In genomic region chr6:86225604-86226003, GRCm38 (mm10) we compare ENCODE assay signal across 26 mouse cellular contexts. TPM values are rescaled to one million over a fixed set of nuclear protein-coding genes. Genes with fewer than 3 reads are reported as not detected.
DNase-seq lines count a peak whose midpoint lies in the region; ATAC-seq and TF ChIP-seq lines count a peak whose summit lies in the region.
"Had no signal": no experiment of that assay in that cellular context is flagged by ENCODE, and none has a peak within 500 bp of the region (broad histone marks: within the 10 kb centered on the region; RNA-seq: fewer than 3 reads in every experiment).

No protein-coding gene starts in this region.

- H3K4me2 ChIP-seq in hindbrain, embryonic 16.5 days (ENCODE audit: low read length): no peak overlapping the region
- H3K4me2 ChIP-seq: embryonic facial prominence, embryonic 13.5 days; forebrain, embryonic 12.5 days; heart, embryonic 13.5 days; hindbrain, embryonic 12.5 days had no signal

- H3K36me3 ChIP-seq in hindbrain, embryonic 10.5 days: no peaks in the 10 kb centered on the region
- no peaks in the 10 kb centered on the region for H3K36me3 ChIP-seq in hindbrain, embryonic 16.5 days (ENCODE audit: control insufficient read depth, insufficient read depth, low read length)
- peaks cover 0 to 5% of the 10 kb centered on the region in 2 experiments; a peak in 2 of 4 replicates for H3K36me3 ChIP-seq in MEL (ENCODE audit: control insufficient read depth in 1 of 2, insufficient read depth in 2 of 2, low read length in 2 of 2)
- H3K36me3 ChIP-seq: embryonic facial prominence, embryonic 13.5 days; forebrain, embryonic 12.5 days; heart, embryonic 13.5 days; hindbrain, embryonic 12.5 days had no signal

- H3K79me2 ChIP-seq in MEL (ENCODE audit: control insufficient read depth, insufficient read depth, low read length, poor library complexity): no peaks in the 10 kb centered on the region

- 0 out of 4 replicates have a peak, but pooled peaks of 1 of the 2 experiments have one; percentile 16 for TF ChIP-seq EP300 in MEL (IDR thresholded peaks at IDR 0.05; ENCODE audit: low read depth in 1 of 2, low read length in 2 of 2)

- TF ChIP-seq POLR2A in MEL (IDR thresholded peaks at IDR 0.05; ENCODE audit: control insufficient read depth in 1 of 2, insufficient read depth in 1 of 2, low read depth in 1 of 2, low read length in 2 of 2, poor library complexity in 1 of 2): no peak

- ATAC-seq in hindbrain, embryonic 16.5 days: no peak
- ATAC-seq in megakaryocyte progenitor cell, adult 5-6 weeks (replicated peaks; ENCODE audit: poor library complexity): peak; percentile 52
- ATAC-seq: activated CD4-positive, CD25-positive, alpha-beta regulatory T cell, adult 4 months; CD4-positive, CD25-positive, alpha-beta regulatory T cell, adult 4 months; forebrain, embryonic 16.5 days; hindbrain, postnatal 0 days; Patski had no signal

- peaks cover 15% of the 10 kb centered on the region; the same call in 1 of the 2 replicates for H3K4me1 ChIP-seq in hindbrain, embryonic 10.5 days (replicated peaks)
- H3K4me1 ChIP-seq in hindbrain, embryonic 16.5 days (ENCODE audit: control insufficient read depth, insufficient read depth, low read depth, low read length): no peaks in the 10 kb centered on the region; the same call in 1 of the 2 replicates
- peaks cover 0 to 13% of the 10 kb centered on the region in 2 experiments; a peak in 3 of 4 replicates for H3K4me1 ChIP-seq in MEL (ENCODE audit: control insufficient read depth in 1 of 2, insufficient read depth in 2 of 2, low read length in 2 of 2)
- H3K4me1 ChIP-seq: forebrain, embryonic 12.5 days; heart, embryonic 13.5 days; hindbrain, embryonic 12.5 days had no signal

- H3K9ac ChIP-seq in hindbrain, embryonic 16.5 days (ENCODE audit: low read depth, low read length): no peak overlapping the region
- no peak overlapping the region for H3K9ac ChIP-seq in MEL (ENCODE audit: control insufficient read depth, low read depth, low read length, poor library complexity, severe bottlenecking)
- H3K9ac ChIP-seq: embryonic facial prominence, embryonic 13.5 days; forebrain, embryonic 12.5 days; heart, embryonic 13.5 days; hindbrain, embryonic 12.5 days had no signal

- no peaks in the 10 kb centered on the region for H3K27me3 ChIP-seq in hindbrain, embryonic 10.5 days (ENCODE audit: insufficient read depth, poor library complexity, severe bottlenecking)
- no peaks in the 10 kb centered on the region for H3K27me3 ChIP-seq in hindbrain, embryonic 16.5 days (replicated peaks; ENCODE audit: control insufficient read depth, insufficient read depth, low read length)
- H3K27me3 ChIP-seq in MEL (ENCODE audit: control insufficient read depth in 1 of 2, insufficient read depth in 2 of 2, low read length in 2 of 2): no peaks in the 10 kb centered on the region
- H3K27me3 ChIP-seq: embryonic facial prominence, embryonic 13.5 days; heart, embryonic 13.5 days; hindbrain, embryonic 12.5 days; Patski had no signal

- DNase-seq in hindbrain, embryonic 10.5 days (ENCODE audit: low spot score): no peak
- peak; percentile 58 for DNase-seq in MEL (ENCODE audit: low read depth, low spot score)
- no peak for DNase-seq in kidney, postnatal 36 days
- DNase-seq in adrenal gland, postnatal 4 days (ENCODE audit: low spot score in 2 of 2): no peak
- DNase-seq: adrenal gland, adult 2 months; adrenal gland, postnatal 25 days; B cell, adult 2 months; cerebellum, adult 11 months; cerebellum, adult 8-10 months; cerebellum, postnatal 36 days; gastrocnemius, adult 2 months; gastrocnemius, postnatal 25 days; heart, adult 11 months; heart, postnatal 36 days had no signal

- no peak for TF ChIP-seq RAD21 in MEL (IDR thresholded peaks at IDR 0.05; ENCODE audit: low read depth, low read length)

- no peak for TF ChIP-seq CTCF in MEL (IDR thresholded peaks at IDR 0.05 in 2 of 3, conservative IDR thresholded peaks at IDR 0.05 in 1 of 3; ENCODE audit: control insufficient read depth in 1 of 3, insufficient read depth in 1 of 3, low read depth in 2 of 3, low read length in 3 of 3, poor library complexity in 1 of 3, severe bottlenecking in 1 of 3)

- H3K4me3 ChIP-seq in hindbrain, embryonic 10.5 days: no peak overlapping the region
- H3K4me3 ChIP-seq in hindbrain, embryonic 16.5 days (ENCODE audit: low read length): no peak overlapping the region
- H3K4me3 ChIP-seq in MEL (ENCODE audit: control insufficient read depth in 1 of 2, insufficient read depth in 1 of 2, low read depth in 2 of 2, low read length in 2 of 2): no peak overlapping the region
- H3K4me3 ChIP-seq: embryonic facial prominence, embryonic 13.5 days; forebrain, embryonic 12.5 days; gastrocnemius, adult 2 months; heart, embryonic 13.5 days; hindbrain, embryonic 12.5 days had no signal

- H3K9me3 ChIP-seq in hindbrain, embryonic 10.5 days: no peaks in the 10 kb centered on the region
- no peaks in the 10 kb centered on the region for H3K9me3 ChIP-seq in hindbrain, embryonic 16.5 days (ENCODE audit: control insufficient read depth, low read length)
- no peaks in the 10 kb centered on the region for H3K9me3 ChIP-seq in MEL (replicated peaks; ENCODE audit: insufficient read depth, low read length)
- H3K9me3 ChIP-seq: embryonic facial prominence, embryonic 13.5 days; forebrain, embryonic 12.5 days; G1E; heart, embryonic 13.5 days; hindbrain, embryonic 12.5 days had no signal

- 0 out of 2 replicates have a peak overlapping the region, but pooled peaks have one; percentile 5 for H3K27ac ChIP-seq in hindbrain, embryonic 10.5 days
- H3K27ac ChIP-seq in hindbrain, embryonic 16.5 days (ENCODE audit: low read depth, low read length): no peak overlapping the region
- peak overlapping the region; percentile 6; the same call in 1 of the 2 replicates for H3K27ac ChIP-seq in MEL (ENCODE audit: control insufficient read depth, low read depth, low read length)
- H3K27ac ChIP-seq: embryonic facial prominence, embryonic 13.5 days; forebrain, embryonic 12.5 days; gastrocnemius, adult 2 months; heart, embryonic 13.5 days; hindbrain, embryonic 12.5 days; hindbrain, postnatal 0 days had no signal

TF ChIP-seq in MEL, 35 proteins besides CTCF, POLR2A, EP300 and RAD21:
- TF ChIP-seq MEF2A (IDR thresholded peaks at IDR 0.05; ENCODE audit: extremely low read depth, insufficient replicate concordance, low read depth, low read length, poor library complexity, severe bottlenecking) (no peak), MYB (IDR thresholded peaks at IDR 0.05; ENCODE audit: low read depth, low read length) (no peak), NELFE (IDR thresholded peaks at IDR 0.05; ENCODE audit: low read depth, low read length) (no peak), GATA1 (IDR thresholded peaks at IDR 0.05; ENCODE audit: low read depth, low read length) (no peak), TAL1 (IDR thresholded peaks at IDR 0.05; ENCODE audit: low read length) (peak; percentile 65)
TF ChIP-seq in MEL: peak in this region for 1.

RNA-seq across cellular contexts. Expression of gene Tgfa, which starts 30.6 kb away (rescaled TPM):
- polyA plus RNA-seq in hindbrain, embryonic 10.5 days (2016; fragmentation: Nextera tagmentation; extraction: Ambion mirVana): 1.7 and 3.1 TPM in 2 replicates
- polyA plus RNA-seq in hindbrain, embryonic 16.5 days (2015; fragmentation: Nextera tagmentation; extraction: Ambion mirVana): 17.8 and 20.6 TPM in 2 replicates
- total RNA-seq in MEL (2012; rRNA removed): 6.6 and 7.8 TPM in 2 replicates
- 1 to 10 TPM in 1 of 2 experiments, not detected in 1; 9.1 TPM for polyA plus RNA-seq in MEL (2012; ENCODE audit: insufficient read depth in 1 of 2, insufficient read length in 2 of 2, low read depth in 1 of 2, low replicate concordance in 2 of 2, missing spikeins in 1 of 2)
- total RNA-seq in megakaryocyte progenitor cell, adult 5-6 weeks (2015): 0.52 and 0.71 TPM in 2 replicates
- 0.20 TPM in 1 of 2 replicates, not detected in the other for total RNA-seq in megakaryocyte progenitor cell, adult 5-6 weeks (2017)
- 10 to 100 TPM; 10.2 to 10.4 TPM for total RNA-seq in adrenal gland, postnatal 4 days (2021)
- polyA plus RNA-seq: activated CD4-positive, CD25-positive, alpha-beta regulatory T cell, adult 4 months had no signal
